ENCODE assay signal across 24 mouse cellular contexts in genomic region chr11:54119126-54119525, GRCm38 (mm10). TPM values are rescaled to one million over a fixed set of nuclear protein-coding genes. Genes with fewer than 3 reads are reported as not detected.
DNase-seq lines count a peak whose midpoint lies in the region; ATAC-seq and TF ChIP-seq lines count a peak whose summit lies in the region.
"Had no signal": no experiment of that assay in that cellular context is flagged by ENCODE, and none has a peak within 500 bp of the region (broad histone marks: within the 10 kb centered on the region; RNA-seq: fewer than 3 reads in every experiment).

No protein-coding gene starts in this region.

- no peaks in the 10 kb centered on the region for H3K27me3 ChIP-seq in heart, embryonic 10.5 days (ENCODE audit: insufficient read depth, poor library complexity, severe bottlenecking)
- H3K27me3 ChIP-seq in midbrain, embryonic 15.5 days (replicated peaks) = no peaks in the 10 kb centered on the region
- H3K27me3 ChIP-seq: embryonic facial prominence, embryonic 13.5 days; embryonic facial prominence, embryonic 15.5 days; forebrain, embryonic 12.5 days had no signal

- no peak overlapping the region for H3K4me3 ChIP-seq in gastrocnemius, adult 2 months
- H3K4me3 ChIP-seq in heart, embryonic 10.5 days = no peak overlapping the region
- no peak overlapping the region for H3K4me3 ChIP-seq in midbrain, embryonic 15.5 days
- H3K4me3 ChIP-seq: embryonic facial prominence, embryonic 13.5 days; embryonic facial prominence, embryonic 15.5 days; erythroblast, embryonic 14.5 days; forebrain, embryonic 12.5 days had no signal

- TF ChIP-seq CTCF in gastrocnemius, adult 2 months (IDR thresholded peaks at IDR 0.05) = no peak

- H3K4me2 ChIP-seq in midbrain, embryonic 15.5 days = no peak overlapping the region
- H3K4me2 ChIP-seq: embryonic facial prominence, embryonic 13.5 days; embryonic facial prominence, embryonic 15.5 days; forebrain, embryonic 12.5 days had no signal

- DNase-seq in gastrocnemius, adult 2 months = peak; percentile 9
- no peak for DNase-seq in gastrocnemius, postnatal 25 days
- peak; percentile 56 for DNase-seq in heart, embryonic 10.5 days (ENCODE audit: low spot score)
- DNase-seq in heart, postnatal 25 days (ENCODE audit: low spot score) = no peak
- DNase-seq in urinary bladder, postnatal 10 days (ENCODE audit: low spot score) = peak; percentile 7
- DNase-seq in urinary bladder, postnatal 4 days (ENCODE audit: low spot score in 2 of 2) = no peak
- DNase-seq: adrenal gland, adult 2 months; adrenal gland, postnatal 10 days; adrenal gland, postnatal 25 days; cerebellum, adult 11 months; cerebellum, adult 18-20 months; cerebellum, adult 8-10 months; cerebellum, adult 9-11 months; cerebellum, postnatal 14 days; cerebellum, postnatal 36 days; embryo, embryonic 11 days had no signal

- intact Hi-C loops in gastrocnemius, adult 2 months (cut with DNase I) = loop anchor here (10.0 kb wide), 2 partner anchors 316 to 406 kb away; partner anchors contain the start of genes Fnip1 and Rapgef6
- intact Hi-C loops in heart, postnatal 25 days (cut with DNase I) = no loop called here

- H3K4me1 ChIP-seq in heart, embryonic 10.5 days = peaks cover 16% of the 10 kb centered on the region
- H3K4me1 ChIP-seq in midbrain, embryonic 15.5 days = peaks cover 11% of the 10 kb centered on the region

- H3K9ac ChIP-seq in midbrain, embryonic 15.5 days = no peak overlapping the region
- H3K9ac ChIP-seq: embryonic facial prominence, embryonic 13.5 days; embryonic facial prominence, embryonic 15.5 days; forebrain, embryonic 12.5 days had no signal

- H3K9me3 ChIP-seq in heart, embryonic 10.5 days = no peaks in the 10 kb centered on the region
- no peaks in the 10 kb centered on the region for H3K9me3 ChIP-seq in midbrain, embryonic 15.5 days
- H3K9me3 ChIP-seq: embryonic facial prominence, embryonic 13.5 days; embryonic facial prominence, embryonic 15.5 days; forebrain, embryonic 12.5 days had no signal

- H3K27ac ChIP-seq in gastrocnemius, adult 2 months = no peak overlapping the region
- H3K27ac ChIP-seq in heart, embryonic 10.5 days = no peak overlapping the region
- no peak overlapping the region for H3K27ac ChIP-seq in midbrain, embryonic 15.5 days
- H3K27ac ChIP-seq: embryonic facial prominence, embryonic 13.5 days; embryonic facial prominence, embryonic 15.5 days; forebrain, embryonic 12.5 days had no signal

- WGBS in heart, embryonic 10.5 days = 89% methylated on average over 12 of the region's 12 CpGs
- WGBS in midbrain, embryonic 15.5 days = 85% methylated on average over 12 of the region's 12 CpGs

- H3K36me3 ChIP-seq in heart, embryonic 10.5 days = peaks cover 51% of the 10 kb centered on the region
- no peaks in the 10 kb centered on the region for H3K36me3 ChIP-seq in midbrain, embryonic 15.5 days (replicated peaks)
- H3K36me3 ChIP-seq: forebrain, embryonic 12.5 days had no signal

- no peak for ATAC-seq in midbrain, embryonic 15.5 days (replicated peaks)
- ATAC-seq: forebrain, embryonic 14.5 days; forebrain, embryonic 16.5 days had no signal

RNA-seq across cellular contexts. Expression of gene P4ha2, which starts 19.2 kb away (rescaled TPM):
- 10 to 100 TPM; 27.2 to 46.2 TPM for total RNA-seq in gastrocnemius, adult 2 months (2021)
- 10 to 100 TPM; 25.6 to 32.3 TPM for total RNA-seq in gastrocnemius, postnatal 25 days (2021)
- 57.7 and 69.0 TPM in 2 replicates for polyA plus RNA-seq in heart, embryonic 10.5 days (2016; fragmentation: Nextera tagmentation; extraction: Ambion mirVana)
- total RNA-seq in heart, postnatal 25 days (2021) = 10 to 100 TPM; 56.6 to 61.7 TPM
- polyA plus RNA-seq in midbrain, embryonic 15.5 days (2015; fragmentation: Nextera tagmentation; extraction: Ambion mirVana) = 10.0 and 10.3 TPM in 2 replicates
- polyA plus RNA-seq: erythroblast, embryonic 14.5 days had no signal

RNA-seq across cellular contexts. Expression of gene Pdlim4, which starts 50.3 kb away (rescaled TPM):
- total RNA-seq in gastrocnemius, adult 2 months (2021) = 1 to 10 TPM; 4.7 to 7.9 TPM
- total RNA-seq in gastrocnemius, postnatal 25 days (2021) = 1 to 10 TPM; 8.6 to 10.0 TPM
- 12.9 and 27.8 TPM in 2 replicates for polyA plus RNA-seq in heart, embryonic 10.5 days (2016; fragmentation: Nextera tagmentation; extraction: Ambion mirVana)
- 10 to 100 TPM; 34.4 to 42.1 TPM for total RNA-seq in heart, postnatal 25 days (2021)
- 22.3 and 26.8 TPM in 2 replicates for polyA plus RNA-seq in midbrain, embryonic 15.5 days (2015; fragmentation: Nextera tagmentation; extraction: Ambion mirVana)
- total RNA-seq: MEL had no signal

Comparison
In these comparisons a context has a peak if more than half of its experiments do, and no peak if none do; other contexts are left out.
1. DNase-seq: peak in gastrocnemius, adult 2 months (single experiment), heart, embryonic 10.5 days (single experiment) and urinary bladder, postnatal 10 days (single experiment); none in gastrocnemius, postnatal 25 days (single experiment), heart, postnatal 25 days (single experiment) and urinary bladder, postnatal 4 days (0 of 2).